Mouse (Mus musculus) erythroblast, embryonic 14.5 days (primary cell): ENCODE data around the gene Defb23.

Experiments
- GATA1 ChIP-seq: IDR thresholded peaks from 2 replicates; pipeline ENCODE4 v1.6.1; 2012; ENCODE audit warnings: low read length, inconsistent platforms, mixed read lengths
- TAL1 ChIP-seq: IDR thresholded peaks from 3 replicates; pipeline ENCODE4 v1.6.1; 2012; ENCODE audit warnings: low read length, inconsistent platforms, mixed read lengths

DNA sequence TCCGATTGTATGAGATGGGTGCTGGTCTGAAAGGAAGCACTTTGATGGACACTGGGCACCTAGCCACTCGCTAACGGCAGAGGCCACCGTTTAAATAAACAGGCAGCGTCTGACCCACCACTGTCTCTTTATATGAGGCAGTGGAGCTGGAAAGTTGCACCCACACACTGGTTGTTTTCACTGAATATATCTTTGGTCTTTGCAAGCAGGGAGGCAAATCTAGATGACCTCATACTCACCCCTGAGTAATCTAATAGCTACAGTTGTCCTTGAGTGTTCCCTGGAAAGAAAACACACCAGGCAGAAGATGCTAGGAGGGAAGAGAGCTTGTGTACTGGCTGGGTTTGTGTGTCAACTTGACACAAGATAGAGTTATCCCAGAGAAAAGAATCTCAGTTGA lies 17.0 kb downstream of the Defb23 start:
- TF ChIP-seq TAL1 (no peak), GATA1 (no peak)
